Mouse (Mus musculus): Measurements from ENCODE around the gene Faap100.

- TF ChIP-seq CTCF (conservative IDR thresholded peaks at IDR 0.05; ENCODE audit: insufficient read depth, insufficient read length, low read depth, low read length) (no peak), POLR2A (IDR thresholded peaks at IDR 0.05; ENCODE audit: low read depth, low read length) (no peak)
Observed at GRCm38 (mm10) chr11:120360755-120361154, 17.8 kb downstream of the Faap100 start.
